Mouse (Mus musculus): ENCODE data around the gene Cyb5r3.
A peak's percentile ranks its signal among the peaks of the same experiment; 100 is the strongest.
"Not testable (repeated sequence)": the region's sequence is repeated elsewhere in the genome, so short reads cannot be mapped to it uniquely, and the experiment has no call there.

Gene Cyb5r3

DNA sequence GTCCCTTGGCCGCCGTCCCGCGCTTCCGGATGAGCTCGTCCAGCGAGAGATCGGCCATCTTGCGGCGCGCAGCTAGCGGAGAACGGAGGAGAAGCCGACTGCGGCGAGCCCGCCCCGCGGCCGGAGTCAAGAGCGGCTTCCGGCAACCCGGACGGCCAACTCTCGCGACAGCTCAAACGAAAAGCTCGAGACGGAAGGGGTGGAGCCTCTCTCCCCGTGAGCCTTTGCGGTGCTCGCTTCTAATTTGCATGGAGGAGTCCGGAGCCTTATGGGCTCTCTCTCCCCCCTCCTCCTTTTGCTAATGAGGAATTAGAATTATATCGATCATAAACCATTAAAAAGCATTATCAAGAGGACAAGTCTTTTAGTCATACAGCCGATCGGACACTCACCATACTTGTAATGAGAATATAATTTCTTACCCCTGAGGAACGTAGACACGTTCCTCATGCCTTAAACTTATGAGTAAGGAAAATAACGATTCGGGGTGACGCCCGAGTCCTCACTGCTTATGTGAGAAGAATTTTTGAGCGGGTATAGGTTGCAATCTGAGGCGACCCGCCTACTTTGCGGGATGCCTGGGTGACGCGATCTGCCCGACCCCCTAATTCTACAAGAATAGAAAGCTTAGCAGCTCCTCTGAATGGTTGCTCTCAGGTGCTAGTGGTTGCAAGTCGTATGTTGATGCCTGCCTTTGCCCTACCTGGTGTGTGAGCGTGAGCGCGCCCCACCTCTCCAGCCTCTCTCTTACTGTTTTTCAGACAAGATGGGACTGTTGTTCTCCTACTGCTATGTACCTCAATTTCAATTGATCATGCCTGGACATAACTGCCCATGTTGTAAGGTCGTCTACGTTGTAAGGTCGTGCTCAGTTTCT is 23.0 kb downstream of the Cyb5r3 start, which contains the start of gene Poldip3:
Poldip3 (minus strand) TSS at position 189 of the 877 bp plus-strand sequence.
- peak; percentile 99 for DNase-seq

DNA sequence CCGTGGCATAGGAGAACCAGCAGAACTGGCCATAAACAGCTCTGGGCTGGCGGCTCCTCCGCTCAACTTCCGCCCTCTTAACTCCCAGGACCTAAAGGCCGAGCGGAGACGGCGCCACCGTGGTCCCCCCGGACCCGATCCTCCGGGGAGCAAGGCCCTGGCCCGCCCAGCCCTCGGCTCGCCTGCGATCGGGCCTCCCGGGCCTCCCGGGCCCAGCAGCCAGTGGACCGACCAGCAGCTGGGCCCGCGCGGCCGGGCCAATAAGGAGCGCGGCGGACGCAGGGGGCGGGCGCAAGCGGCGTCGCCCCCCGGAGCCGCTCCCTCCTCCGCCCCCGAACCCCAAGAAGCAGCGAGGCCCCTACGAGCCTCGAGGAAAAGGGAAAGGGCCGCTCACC is 23.6 kb downstream of the Cyb5r3 start:
- no peak for DNase-seq

DNA sequence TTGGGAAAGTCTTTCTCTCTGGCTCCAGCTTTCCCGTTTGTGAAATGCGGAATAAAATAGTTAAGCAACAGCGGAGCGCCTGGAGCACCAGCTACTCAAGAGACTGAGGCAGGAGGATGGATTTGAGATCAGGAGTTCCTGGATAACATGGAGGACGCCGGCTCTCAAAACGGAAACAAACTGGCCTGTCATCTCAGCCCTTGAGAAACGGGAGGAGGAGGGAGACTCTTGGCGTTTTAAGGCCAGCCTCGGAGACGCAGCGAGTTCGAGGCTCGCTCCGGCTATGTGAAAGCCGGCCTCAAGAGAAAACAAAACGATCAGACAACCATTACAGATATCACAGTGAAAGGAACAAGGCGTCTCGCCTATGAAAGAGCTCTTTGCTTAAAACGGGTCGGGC is 24.0 kb downstream of the Cyb5r3 start:
- no peak for DNase-seq

DNA sequence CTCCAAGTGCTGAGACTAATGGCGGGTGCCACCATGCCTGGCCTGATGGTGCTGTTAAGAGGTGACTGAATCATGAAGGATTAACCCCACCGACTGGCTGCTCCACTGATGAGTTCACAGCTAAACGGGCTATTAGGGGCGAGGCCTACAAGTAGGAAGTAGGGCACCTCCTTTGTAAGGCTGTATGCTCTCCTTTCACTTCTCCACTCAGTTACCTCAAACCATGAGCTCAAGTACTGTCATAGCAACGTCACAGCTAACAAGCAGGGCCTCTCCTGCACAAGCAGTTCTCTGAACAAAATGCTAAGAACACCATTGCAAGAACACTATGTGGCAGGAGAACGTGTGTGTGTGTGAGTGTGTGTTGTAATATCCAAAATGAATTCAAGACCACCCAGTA is 26.9 kb downstream of the Cyb5r3 start:
- DNase-seq, result no peak

DNA sequence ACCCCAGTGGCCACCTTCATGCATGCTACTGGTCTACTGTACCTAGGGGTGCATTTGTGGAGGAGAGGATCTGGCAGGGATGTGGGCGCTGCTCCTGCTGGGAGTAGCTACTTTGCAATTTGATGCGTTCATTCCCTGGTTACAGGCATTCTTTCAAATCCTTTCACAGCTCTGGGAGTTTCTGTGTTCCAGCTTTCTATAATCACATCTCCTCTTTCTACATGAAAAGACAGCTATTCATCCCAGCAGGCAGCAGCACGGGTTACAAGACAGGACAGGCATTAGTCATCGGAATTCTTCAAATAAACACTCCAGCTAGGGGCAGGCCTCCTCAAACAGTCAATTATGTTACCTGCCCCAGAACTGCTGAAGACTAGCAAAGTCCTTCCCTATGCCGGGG is 29.5 kb downstream of the Cyb5r3 start:
- DNase-seq, result no peak

DNA sequence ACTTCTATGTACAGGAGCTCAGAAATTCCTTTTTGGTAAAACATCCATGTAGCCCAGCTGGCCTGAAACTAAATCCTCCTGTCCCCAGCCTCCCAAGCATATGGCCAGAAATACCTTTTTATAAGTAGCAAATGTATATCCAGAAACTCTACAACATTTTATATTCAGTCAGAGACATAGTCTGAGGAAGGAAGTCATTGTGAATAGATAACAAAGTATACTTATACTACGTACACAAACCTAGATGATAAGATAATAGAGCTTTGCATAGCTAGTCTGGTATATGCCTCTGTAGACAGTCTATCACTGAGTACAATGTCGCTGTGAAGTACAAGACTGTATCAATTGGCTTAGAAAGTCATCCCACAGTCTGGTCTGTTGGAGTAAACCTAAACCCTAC is 36.7 kb downstream of the Cyb5r3 start:
- DNase-seq, result no peak

DNA sequence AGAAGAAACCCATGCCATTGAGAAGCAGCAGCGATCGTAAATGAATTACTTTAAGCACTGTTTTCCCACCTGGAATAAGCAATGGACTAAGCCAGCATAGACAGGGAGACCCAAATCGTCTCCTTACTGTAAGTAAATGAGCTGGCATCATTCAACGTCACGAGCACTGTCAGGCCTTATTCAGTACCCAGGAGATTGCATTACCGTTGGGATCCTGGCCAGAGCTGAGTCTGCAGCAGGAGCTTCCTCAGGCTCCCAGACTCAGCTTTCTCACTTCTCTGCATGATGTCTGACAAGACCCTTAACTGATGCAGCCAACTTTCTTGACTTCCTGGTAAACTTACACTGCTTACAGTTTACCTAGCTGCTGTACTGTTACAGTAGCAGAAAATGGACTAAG is 37.7 kb downstream of the Cyb5r3 start:
- no peak for DNase-seq

DNA sequence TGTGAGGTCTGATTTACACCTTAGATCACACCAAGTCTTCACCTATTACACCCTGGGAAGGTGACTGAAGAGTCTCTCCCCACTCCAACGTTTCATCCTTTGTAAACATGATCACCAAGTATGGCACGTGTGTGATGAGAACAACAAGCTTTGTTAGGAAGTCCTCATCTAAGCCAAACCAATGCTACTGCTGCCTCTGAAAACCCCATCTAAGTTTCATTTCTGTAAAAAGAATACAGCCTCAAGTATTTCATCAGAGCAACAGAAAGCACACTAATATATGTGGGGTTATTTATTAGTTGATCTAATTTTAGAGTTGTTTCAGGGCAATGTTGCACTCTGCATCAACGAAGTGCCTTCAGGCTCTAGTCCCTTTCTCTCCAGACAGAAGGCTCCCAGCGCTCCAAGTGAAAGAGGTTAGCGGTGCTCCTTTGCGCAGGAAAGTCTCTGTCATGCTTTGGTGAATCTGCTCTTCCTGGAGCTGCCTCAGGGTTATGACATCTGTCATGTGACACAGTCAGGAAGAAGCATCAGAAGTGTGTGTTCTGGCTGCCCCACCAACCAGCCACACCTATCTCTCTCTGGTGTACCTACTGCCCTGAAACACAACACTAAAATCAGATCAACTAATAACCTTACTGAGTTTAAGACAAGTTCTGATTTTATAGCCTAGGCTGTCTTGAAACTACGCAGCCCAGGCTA is 42.7 kb downstream of the Cyb5r3 start:
- no peak for DNase-seq

DNA sequence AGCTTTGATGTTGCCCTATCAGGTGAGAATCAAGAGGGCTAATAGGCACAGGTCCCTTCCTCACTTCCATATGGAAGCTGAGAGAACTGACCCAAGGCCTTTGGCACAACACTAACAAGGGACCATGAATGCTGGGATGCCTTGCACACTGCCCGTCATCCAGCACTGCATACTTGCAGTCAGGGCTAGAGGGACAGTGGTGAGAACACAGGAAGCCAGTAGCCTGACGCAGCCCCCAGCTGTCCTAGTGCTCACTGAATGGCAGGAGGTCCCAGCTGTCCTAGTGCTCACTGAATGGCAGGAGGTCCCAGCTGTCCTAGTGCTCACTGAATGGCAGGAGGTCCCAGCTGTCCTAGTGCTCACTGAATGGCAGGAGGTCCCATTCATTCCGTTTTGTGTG is 45.4 kb downstream of the Cyb5r3 start:
- DNase-seq, result not testable (repeated sequence)

DNA sequence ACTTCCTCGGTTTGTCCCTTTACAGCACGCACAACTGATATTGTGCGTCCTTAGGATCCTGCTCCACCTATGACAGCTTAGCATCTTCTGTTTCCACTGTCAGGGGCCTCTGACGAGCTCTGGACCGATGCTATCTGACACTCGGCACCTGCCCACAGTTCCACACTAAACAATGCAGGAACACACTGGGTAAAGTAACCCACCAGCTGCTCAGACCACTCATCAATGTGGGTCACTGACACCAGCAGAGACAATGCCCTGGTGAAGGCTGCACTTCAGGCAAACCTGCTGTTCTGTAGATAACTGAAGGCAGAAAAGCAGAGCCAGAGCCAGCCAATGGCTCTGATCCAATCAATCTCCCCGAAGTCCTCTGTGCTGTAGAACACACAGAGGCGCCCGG is 45.8 kb downstream of the Cyb5r3 start:
- no peak for DNase-seq

DNA sequence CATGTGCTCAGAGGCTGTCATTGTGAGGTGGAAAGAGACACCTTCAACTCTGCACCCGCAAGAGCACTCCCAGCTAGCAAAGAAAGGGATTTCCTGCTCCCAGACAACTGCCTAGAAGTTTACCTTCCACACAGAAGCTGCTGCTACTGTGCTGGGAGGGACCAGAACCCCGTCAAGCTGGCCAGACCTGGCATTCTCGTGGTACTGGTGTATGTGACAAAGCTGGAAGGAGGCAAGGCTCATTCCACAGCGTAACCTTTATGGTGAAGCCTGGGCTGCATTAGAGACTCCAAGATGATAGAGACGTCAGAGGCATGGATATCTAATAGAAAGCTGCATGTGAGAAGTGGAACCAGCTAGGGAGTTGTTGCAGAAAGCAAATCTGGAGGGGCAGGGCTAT is 47.8 kb downstream of the Cyb5r3 start:
- no peak for DNase-seq

DNA sequence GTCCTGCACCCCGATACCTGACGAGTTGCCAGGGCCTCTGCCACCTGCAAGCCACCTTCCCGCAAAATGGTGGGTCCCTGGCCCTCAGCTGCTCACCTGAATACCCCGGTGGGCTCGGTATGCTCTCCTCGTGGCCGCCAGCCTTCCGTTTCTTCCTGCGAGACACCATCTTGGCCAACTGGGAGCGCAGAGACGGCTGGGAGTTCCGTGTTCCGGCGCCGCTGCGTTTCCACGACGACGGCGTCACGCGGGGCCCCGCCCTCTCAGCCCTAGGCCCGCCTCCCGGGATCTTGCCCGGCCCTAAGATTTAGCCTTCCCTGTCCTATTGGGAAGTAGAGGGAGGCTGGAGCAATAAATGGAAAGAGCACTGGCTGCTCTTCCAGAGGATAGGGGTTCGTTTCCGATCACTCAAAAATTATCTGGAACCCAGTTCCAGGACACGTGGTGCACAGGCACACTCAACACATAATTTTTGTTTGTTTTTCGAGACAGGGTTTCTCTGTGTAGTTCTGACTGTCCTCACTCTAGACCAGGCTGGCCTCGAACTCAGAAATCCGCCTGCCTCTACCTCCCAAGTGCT is 49.7 kb downstream of the Cyb5r3 start, which contains the start of gene Rrp7a:
Rrp7a (minus strand) TSS at position 236 of the 580 bp plus-strand sequence.
- peak; percentile 89 for DNase-seq

DNA sequence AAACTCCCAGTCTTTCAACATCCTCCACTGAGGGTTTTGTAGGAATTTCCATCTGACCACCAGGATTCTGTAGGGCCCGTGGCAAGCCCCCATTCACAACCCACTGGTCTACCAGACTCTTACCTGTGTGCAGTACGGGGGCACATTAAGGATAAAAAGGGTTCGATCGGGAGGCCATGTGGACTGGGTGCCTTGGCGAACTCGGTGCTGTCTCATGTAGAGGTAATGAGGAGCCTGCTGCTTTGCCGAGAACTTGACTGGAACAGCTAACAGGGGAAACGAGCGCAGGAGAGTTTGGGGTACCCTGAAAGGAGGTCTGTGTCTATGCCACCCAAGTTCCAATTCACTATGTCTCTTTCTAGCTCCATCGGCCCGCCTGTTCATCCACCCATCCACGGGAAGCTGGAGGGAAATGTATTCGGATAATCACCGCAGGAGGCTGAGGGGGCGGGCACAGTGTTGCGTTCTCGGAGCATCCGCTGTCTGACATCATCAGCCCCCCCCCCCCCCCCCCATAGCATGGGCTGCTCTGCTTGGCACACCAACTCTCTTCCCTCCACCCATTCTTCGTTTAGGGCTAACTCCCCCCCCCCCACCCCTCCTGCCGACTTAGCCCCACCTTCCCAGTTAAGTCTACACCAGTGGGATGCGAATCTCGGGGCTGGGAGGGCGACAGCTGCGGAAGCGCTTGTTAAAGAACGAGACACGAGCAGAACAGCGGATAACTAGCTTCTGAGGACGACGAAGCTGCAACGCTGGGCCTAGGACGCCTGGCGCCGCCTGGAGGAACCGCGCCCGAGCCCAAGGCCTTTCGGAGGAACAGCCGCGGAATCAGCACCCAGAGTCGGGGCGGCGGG is 50.5 kb downstream of the Cyb5r3 start:
- peak; percentile 40 for DNase-seq

DNA sequence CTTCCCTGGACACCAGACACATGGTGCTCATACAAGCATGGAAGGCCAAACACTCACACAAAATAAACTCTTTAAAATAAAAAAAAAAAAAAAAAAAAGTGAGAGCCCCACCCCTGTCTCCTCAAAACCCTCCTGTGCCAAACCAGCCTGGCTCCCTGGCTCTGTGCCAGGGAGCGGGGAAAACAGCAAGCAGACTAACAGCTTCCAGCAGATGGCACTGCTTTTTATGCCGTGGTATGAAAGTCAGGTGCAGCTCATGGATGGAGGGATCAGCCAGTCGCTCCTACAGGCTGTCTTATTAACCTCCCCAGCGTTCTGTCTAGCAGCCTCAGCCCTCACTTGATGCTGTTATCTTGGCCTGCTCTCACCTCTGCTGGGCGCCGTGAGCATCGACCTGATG is 54.0 kb downstream of the Cyb5r3 start:
- peak; percentile 54 for DNase-seq

DNA sequence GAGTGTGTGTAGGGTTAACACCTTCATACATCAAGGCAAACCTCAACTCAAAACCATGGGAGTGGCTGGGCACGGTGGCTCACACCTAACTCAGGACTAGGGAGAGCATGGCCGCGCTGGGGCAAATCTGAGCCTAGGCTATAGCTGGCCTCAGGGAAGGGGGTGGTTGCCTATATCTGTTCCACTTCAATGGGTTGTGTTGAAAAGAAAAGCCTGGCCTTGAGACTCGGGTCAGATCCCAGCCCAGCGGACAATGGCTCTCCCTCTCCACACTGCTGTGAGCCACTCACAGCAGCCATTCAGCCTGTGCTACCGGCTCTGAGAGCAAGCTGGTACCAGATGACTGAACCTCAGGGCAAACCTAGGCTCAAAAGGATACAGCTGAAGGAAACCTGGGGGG is 57.3 kb downstream of the Cyb5r3 start:
- DNase-seq, result no peak

DNA sequence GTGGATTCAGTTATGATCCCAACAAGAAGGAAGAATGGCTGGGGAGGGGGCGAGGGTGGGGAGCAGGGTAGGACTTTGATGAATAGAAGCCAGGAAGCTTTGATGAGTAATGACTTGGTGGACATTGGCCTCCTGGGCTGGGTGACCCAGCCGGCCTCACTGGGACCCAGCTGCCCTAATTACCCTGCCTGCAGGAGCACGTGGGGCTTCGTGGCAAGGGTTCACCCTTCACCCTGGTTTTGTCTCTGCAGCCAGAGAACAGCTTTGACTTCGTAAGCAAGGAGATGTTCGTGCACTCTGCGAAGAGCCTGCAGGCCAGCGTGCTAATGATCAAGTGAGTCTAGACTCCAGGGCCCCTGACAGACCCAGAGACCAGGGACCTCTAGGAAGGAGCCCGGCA is 58.3 kb downstream of the Cyb5r3 start:
- DNase-seq, result no peak

DNA sequence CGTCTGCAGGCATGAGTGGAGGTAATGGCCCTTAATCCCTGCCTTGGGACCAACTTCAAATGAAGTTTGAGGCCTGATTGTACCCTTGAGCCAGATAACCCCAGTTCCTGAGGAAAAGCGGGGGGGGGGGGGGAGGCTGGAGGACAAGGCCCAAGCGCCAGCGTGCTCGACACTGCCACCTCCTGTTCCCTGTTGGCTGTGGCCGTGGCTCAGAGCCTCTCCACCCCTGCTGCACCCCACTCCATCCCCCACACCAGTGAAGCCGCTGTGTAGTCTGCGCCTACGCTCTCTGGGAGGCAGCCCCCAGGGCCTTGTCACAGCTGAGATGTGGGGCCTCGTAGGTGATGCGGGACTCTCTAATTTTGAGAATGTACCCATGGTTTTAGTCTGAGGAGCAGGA is 59.5 kb downstream of the Cyb5r3 start:
- DNase-seq, result peak; percentile 56

DNA sequence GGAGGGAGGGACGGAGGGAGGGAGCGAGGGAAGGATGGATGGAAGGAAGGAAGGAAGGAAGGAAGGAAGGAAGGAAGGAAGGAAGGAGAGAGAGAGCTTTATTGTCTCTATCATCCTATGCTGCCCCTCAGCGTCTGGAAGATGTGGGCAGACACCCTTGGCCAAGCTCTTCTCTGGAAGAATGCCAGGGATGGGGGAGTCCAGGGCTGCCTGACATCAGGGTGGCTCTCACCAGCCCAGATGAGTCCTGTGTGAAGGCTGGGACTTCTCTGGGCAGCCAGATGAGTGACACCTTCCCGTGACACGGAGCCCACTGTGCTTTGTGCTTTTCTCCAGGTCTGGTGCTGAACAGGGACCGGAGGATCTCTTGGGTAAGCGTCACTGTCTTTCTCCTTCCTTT is 60.5 kb downstream of the Cyb5r3 start:
- DNase-seq, result no peak

DNA sequence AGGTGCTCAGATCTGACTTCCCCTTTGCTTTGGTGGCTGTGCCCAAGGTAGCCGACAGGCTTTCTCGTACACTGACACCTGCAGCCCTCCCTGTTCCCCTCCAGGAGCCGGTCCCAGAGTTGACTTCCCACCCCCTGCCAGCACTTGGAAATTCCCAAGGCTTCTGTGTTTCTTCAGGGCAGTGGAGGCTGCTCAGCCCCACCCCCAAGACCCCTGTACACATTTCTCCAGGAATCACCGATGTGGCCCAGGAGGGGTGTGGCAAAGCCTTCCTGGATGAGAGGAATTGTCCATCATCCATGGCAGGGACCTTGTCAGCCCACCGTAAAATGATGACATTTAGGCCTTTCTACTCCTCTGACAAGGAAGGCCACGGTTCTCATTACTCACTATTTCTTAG is 61.1 kb downstream of the Cyb5r3 start:
- DNase-seq, result no peak

DNA sequence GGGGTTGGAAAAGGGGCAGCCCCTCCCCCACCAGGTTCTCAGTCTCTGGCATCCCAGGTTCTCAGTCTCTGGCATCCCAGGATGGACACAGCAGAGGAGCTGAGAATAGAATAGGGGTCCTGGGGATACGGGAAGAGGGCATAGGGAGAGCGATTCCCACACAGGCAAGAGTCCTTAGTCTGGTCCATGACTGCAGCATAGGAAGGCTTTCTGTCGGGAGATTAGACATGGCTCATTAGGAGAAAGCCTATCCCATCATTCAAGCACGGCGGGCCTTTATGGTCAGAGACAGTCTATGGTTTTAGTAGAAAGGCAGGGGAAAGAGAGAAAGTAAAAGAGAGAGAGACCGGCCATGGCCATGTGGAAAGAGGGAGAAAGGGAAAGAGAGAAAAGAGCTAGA is 64.6 kb downstream of the Cyb5r3 start:
- no peak for DNase-seq

DNA sequence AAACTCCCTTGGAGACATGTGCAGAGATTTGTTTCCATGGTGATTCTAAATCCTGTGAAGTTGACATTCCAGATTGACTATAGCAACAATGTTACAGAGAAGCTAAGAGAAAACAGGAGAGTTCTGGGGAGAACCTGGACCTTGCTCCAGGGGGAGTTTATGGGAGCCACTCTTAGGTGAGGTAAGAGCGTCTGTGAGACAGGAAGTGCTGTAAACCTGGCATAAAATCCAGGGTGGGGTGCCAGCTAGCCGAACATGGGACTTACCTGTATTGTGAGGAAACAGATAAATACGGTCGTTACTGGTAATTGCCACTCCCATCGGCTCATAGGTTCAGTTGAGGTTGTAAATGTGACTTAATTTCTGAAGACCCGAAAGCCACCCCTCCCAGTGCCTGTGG is 66.0 kb downstream of the Cyb5r3 start:
- DNase-seq, result no peak

Measured in cerebellum, adult 8-10 months (tissue).